10 mouse cellular contexts compared by ENCODE assay signal in genomic region chr3:103141287-103141686, GRCm38 (mm10). TPM values are rescaled to one million over a fixed set of nuclear protein-coding genes. Genes with fewer than 3 reads are reported as not detected.
DNase-seq lines count a peak whose midpoint lies in the region; ATAC-seq and TF ChIP-seq lines count a peak whose summit lies in the region.
"Had no signal": no experiment of that assay in that cellular context is flagged by ENCODE, and none has a peak within 500 bp of the region (broad histone marks: within the 10 kb centered on the region; RNA-seq: fewer than 3 reads in every experiment).

No protein-coding gene starts in this region.

- no peak overlapping the region for H3K4me3 ChIP-seq in liver, adult 2 months (ENCODE audit: insufficient read depth, low read depth, low read length)
- no peak overlapping the region for H3K4me3 ChIP-seq in hindbrain, embryonic 13.5 days
- H3K4me3 ChIP-seq: embryonic facial prominence, embryonic 15.5 days had no signal

- H3K27ac ChIP-seq in liver, adult 2 months (replicated peaks; ENCODE audit: insufficient read depth, low read depth, low read length) = no peak overlapping the region
- H3K27ac ChIP-seq in hindbrain, embryonic 13.5 days = no peak overlapping the region
- H3K27ac ChIP-seq: embryonic facial prominence, embryonic 15.5 days had no signal

- no peak overlapping the region for H3K4me2 ChIP-seq in hindbrain, embryonic 13.5 days
- H3K4me2 ChIP-seq: embryonic facial prominence, embryonic 15.5 days had no signal

- peak; percentile 21 for DNase-seq in liver, adult 2 months (ENCODE audit: extremely low read depth, low read depth, low spot score)
- no peak for DNase-seq in liver
- peak; percentile 67 for DNase-seq in R1 (ENCODE audit: low read depth, low spot score)
- DNase-seq in lung, postnatal 14 days = peak; percentile 17
- DNase-seq in embryo, embryonic 10.5 days (ENCODE audit: low spot score) = no peak
- no peak for DNase-seq in thymus, postnatal 14 days
- DNase-seq: kidney, adult 9 months had no signal

- no peak for TF ChIP-seq POLR2A in liver, adult 2 months (IDR thresholded peaks at IDR 0.05; ENCODE audit: extremely low read depth, insufficient read depth, low read length)

- 74% methylated on average over 11 of the region's 11 CpGs for WGBS in liver, adult 2 months
- 90% methylated on average over 11 of the region's 11 CpGs for WGBS in hindbrain, embryonic 13.5 days

- no peaks in the 10 kb centered on the region for H3K36me3 ChIP-seq in liver, adult 2 months (ENCODE audit: control insufficient read depth, insufficient read depth, low read length)
- no peaks in the 10 kb centered on the region for H3K36me3 ChIP-seq in hindbrain, embryonic 13.5 days

- H3K79me2 ChIP-seq in liver, adult 2 months (ENCODE audit: control insufficient read depth, insufficient read depth, low read length) = no peaks in the 10 kb centered on the region

- H3K27me3 ChIP-seq in liver, adult 2 months (ENCODE audit: control insufficient read depth, insufficient read depth, low read length) = no peaks in the 10 kb centered on the region
- no peaks in the 10 kb centered on the region for H3K27me3 ChIP-seq in hindbrain, embryonic 13.5 days
- H3K27me3 ChIP-seq: embryonic facial prominence, embryonic 15.5 days had no signal

- H3K9ac ChIP-seq in liver, adult 2 months (ENCODE audit: low read depth, low read length) = no peak overlapping the region
- no peak overlapping the region for H3K9ac ChIP-seq in hindbrain, embryonic 13.5 days
- H3K9ac ChIP-seq: embryonic facial prominence, embryonic 15.5 days had no signal

- peak; percentile 94 for ATAC-seq in erythroblast, adult 5-6 weeks (replicated peaks; ENCODE audit: low FRiP score, poor library complexity, severe bottlenecking)
- ATAC-seq in hindbrain, embryonic 13.5 days (ENCODE audit: low FRiP score) = no peak

- no peak for TF ChIP-seq CTCF in liver, adult 2 months (IDR thresholded peaks at IDR 0.05; ENCODE audit: low read depth, low read length)

- H3K9me3 ChIP-seq in hindbrain, embryonic 13.5 days = no peaks in the 10 kb centered on the region
- H3K9me3 ChIP-seq: embryonic facial prominence, embryonic 15.5 days had no signal

- no peaks in the 10 kb centered on the region for H3K4me1 ChIP-seq in liver, adult 2 months (ENCODE audit: control insufficient read depth, insufficient read depth, low read length)
- H3K4me1 ChIP-seq in hindbrain, embryonic 13.5 days (replicated peaks) = peaks cover under 1% of the 10 kb centered on the region

RNA-seq across cellular contexts. Expression of gene Bcas2, which starts 30.2 kb away (rescaled TPM):
- 28.3 and 28.7 TPM in 2 replicates for total RNA-seq in liver, adult 2 months (2014; rRNA removed)
- 13.4 and 15.9 TPM in 2 replicates for polyA plus RNA-seq in liver, adult 2 months (2012; rRNA removed)
- total RNA-seq in erythroblast, adult 5-6 weeks (2015; ENCODE audit: low replicate concordance) = 26.7 and 42.8 TPM in 2 replicates
- 49.1 and 54.4 TPM in 2 replicates for total RNA-seq in erythroblast, adult 5-6 weeks (2017; ENCODE audit: low replicate concordance)
- 233 and 236 TPM in 2 replicates for polyA plus RNA-seq in hindbrain, embryonic 13.5 days (2015; fragmentation: Nextera tagmentation; extraction: Ambion mirVana)

RNA-seq across cellular contexts. Expression of gene Dennd2c, which starts 38.9 kb away (rescaled TPM):
- total RNA-seq in liver, adult 2 months (2014; rRNA removed) = 0.47 and 0.55 TPM in 2 replicates
- 0.07 and 0.09 TPM in 2 replicates for polyA plus RNA-seq in liver, adult 2 months (2012; rRNA removed)
- total RNA-seq in erythroblast, adult 5-6 weeks (2015; ENCODE audit: low replicate concordance) = 141 and 144 TPM in 2 replicates
- 178 and 191 TPM in 2 replicates for total RNA-seq in erythroblast, adult 5-6 weeks (2017; ENCODE audit: low replicate concordance)
- 1.3 and 1.5 TPM in 2 replicates for polyA plus RNA-seq in hindbrain, embryonic 13.5 days (2015; fragmentation: Nextera tagmentation; extraction: Ambion mirVana)

Comparison
In these comparisons a context has a peak if more than half of its experiments do, and no peak if none do; other contexts are left out.
1. DNase-seq: peak in liver, adult 2 months (single experiment), R1 (single experiment) and lung, postnatal 14 days (single experiment); none in liver (single experiment), embryo, embryonic 10.5 days (single experiment) and thymus, postnatal 14 days (single experiment).
2. RNA of gene Dennd2c, which starts 38.9 kb away (total RNA-seq): 141 to 191 TPM in erythroblast, adult 5-6 weeks; 0.47 to 0.55 TPM in liver, adult 2 months; every median in the first group is over 10 times any median in the second.